Mouse (Mus musculus) olfactory bulb, adult 2 months (tissue): ENCODE results near the gene Ndufa4l2.

Experiments used
- CTCF ChIP-seq: fragments of 200-500 bp; IDR thresholded peaks from 2 replicates; pipeline ENCODE4 v1.5.1; 2012; ENCODE audit warnings: low read depth, mild to moderate bottlenecking, low read length, moderate library complexity; ENCODE audit not compliant: insufficient read depth
- POLR2A ChIP-seq: fragments of 200-500 bp; IDR thresholded peaks from 2 replicates; pipeline ENCODE4 v1.6.1; 2012; ENCODE audit warnings: mild to moderate bottlenecking, low read depth, low read length, moderate library complexity; ENCODE audit not compliant: insufficient read depth

GRCm38 (mm10) chr10:127512813-127513212 is 2.0 kb upstream of the Ndufa4l2 start:
- TF ChIP-seq POLR2A (0 out of 2 replicates have a peak, but pooled peaks have one; percentile 20), CTCF (peak; percentile 100)
